Mouse (Mus musculus): ENCODE measurements around the gene Arntl.

GRCm38 (mm10) chr7:113207471-113208387 lies 464 bp downstream of the Arntl start:
- TF ChIP-seq CTCF (IDR thresholded peaks at IDR 0.05; ENCODE audit: control insufficient read depth, insufficient read depth, insufficient read length), result no peak
- TF ChIP-seq FOSL1 (IDR thresholded peaks at IDR 0.05; ENCODE audit: insufficient read depth, low read length, poor library complexity, severe bottlenecking), result no peak

All from C2C12 (cell line).